Mouse (Mus musculus) intestine, embryonic 14.5 days (tissue): ENCODE measurements at regions not wholly inside any gene's neighbourhood (a gene's known extent, or its start where the extent isn't known, plus 50 kb on each side); places are given as distances from the start of the nearest gene placed in this dataset.

ENCODE experiments used
- ATAC-seq: fragments of 200-750 bp; cut with Nextera tagmentation; replicated peaks from 2 replicates; pipeline ENCODE4 v1.8.0; 2017; ENCODE audit warnings: low read depth, moderate number of reproducible peaks, moderate TSS enrichment, moderate library complexity; ENCODE audit not compliant: low FRiP score, low TSS enrichment
- DNase-seq: peaks from one replicate; pipeline ENCODE4 v3.0.0-alpha.2; 2018; ENCODE audit warnings: low spot score
- H3K27ac ChIP-seq: fragments of 300-500 bp; sonication (generic); 2 replicates; pipeline ENCODE4 v1.5.1; 2014; ENCODE audit warnings: low read depth, mild to moderate bottlenecking, control low read depth
- H3K27me3 ChIP-seq: fragments of 300-500 bp; sonication (generic); replicated peaks from 2 replicates; pipeline ENCODE4 v1.6.1; 2014; ENCODE audit warnings: low read length, control low read depth; ENCODE audit not compliant: control insufficient read depth, insufficient read depth
- H3K36me3 ChIP-seq: fragments of 300-500 bp; sonication (generic); 2 replicates; pipeline ENCODE4 v1.6.1; 2014; ENCODE audit warnings: low read length, control low read depth; ENCODE audit not compliant: control insufficient read depth, insufficient read depth
- H3K4me1 ChIP-seq: fragments of 300-500 bp; sonication (generic); replicated peaks from 2 replicates; pipeline ENCODE4 v1.6.1; 2014; ENCODE audit warnings: low read length, control low read depth, mixed read lengths; ENCODE audit not compliant: control insufficient read depth, insufficient read depth
- H3K4me2 ChIP-seq: fragments of 300-500 bp; sonication (generic); 2 replicates; pipeline ENCODE4 v1.6.1; 2014; ENCODE audit warnings: low read length
- H3K4me3 ChIP-seq: fragments of 300-500 bp; sonication (generic); 2 replicates; pipeline ENCODE4 v1.5.1; 2014; ENCODE audit warnings: low read depth, low read length, control low read depth, mixed read lengths
- H3K9ac ChIP-seq: fragments of 300-500 bp; sonication (generic); 2 replicates; pipeline ENCODE4 v1.6.1; 2014; ENCODE audit warnings: mild to moderate bottlenecking, low read length
- H3K9me3 ChIP-seq: fragments of 300-500 bp; sonication (generic); 2 replicates; pipeline ENCODE4 v1.6.1; 2016; ENCODE audit warnings: low read length, control low read depth; ENCODE audit not compliant: control insufficient read depth
- WGBS: fragments of 180-500 bp; shearing (Covaris S2); extraction: QIAGEN DNeasy Blood & Tissue Kit; methylation state at CpG from one replicate; pipeline ENCODE4 v1.1.7; 2014; 5-methylcytosine and 5-hydroxymethylcytosine counted together

DNA sequence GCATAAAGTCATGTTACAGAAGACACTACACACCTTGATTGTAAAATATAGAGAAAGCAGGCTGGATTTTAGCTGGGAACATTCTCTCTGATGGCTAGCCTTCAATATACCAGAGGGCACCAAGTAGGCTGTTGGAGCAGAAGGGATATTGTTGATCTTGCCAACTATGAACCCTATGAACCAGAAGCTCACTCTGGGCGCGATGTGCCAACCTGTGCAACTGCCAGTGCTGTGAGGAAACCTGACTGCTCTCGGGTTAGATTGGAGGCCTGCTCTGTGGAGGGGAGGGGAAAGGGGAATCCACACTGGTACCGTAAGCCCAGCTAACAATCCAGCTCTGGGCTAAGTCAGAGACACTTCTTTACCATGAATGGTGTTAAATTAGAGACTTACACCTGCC, 136.7 kb downstream of the Fam76b start:
- WGBS, result 87% methylated on average over 4 of the region's 4 CpGs
- Histone ChIP-seq H3K4me1 (no peaks in the 10 kb centered on the region), H3K9ac (no peak overlapping the region), H3K36me3 (no peaks in the 10 kb centered on the region), H3K27me3 (no peaks in the 10 kb centered on the region), H3K4me3 (no peak overlapping the region), H3K4me2 (no peak overlapping the region), H3K9me3 (no peaks in the 10 kb centered on the region), H3K27ac (no peak overlapping the region)
- ATAC-seq (no peak), DNase-seq (no peak)

DNA sequence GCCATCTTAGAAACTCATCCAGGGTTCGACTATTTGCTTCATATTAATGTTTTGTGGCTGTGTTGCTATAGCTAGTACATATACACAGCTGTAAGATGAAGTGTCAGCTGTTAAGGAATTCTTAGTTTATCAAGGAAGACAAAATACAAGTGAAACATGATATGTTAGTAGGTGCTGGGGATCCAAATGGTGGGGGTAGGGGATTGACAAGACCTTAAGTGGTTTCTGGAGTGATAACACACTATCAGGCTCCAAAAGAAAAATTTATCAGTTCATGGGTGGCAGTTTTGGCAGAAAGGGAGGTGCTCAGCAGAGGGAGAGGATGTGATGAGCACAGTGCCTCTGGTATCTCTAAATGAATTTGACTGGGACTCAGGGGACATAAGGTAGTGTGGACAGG, 138.7 kb downstream of the Fam76b start:
- no peaks in the 10 kb centered on the region for H3K36me3 ChIP-seq
- H3K9me3 ChIP-seq, result no peaks in the 10 kb centered on the region
- WGBS, result 74% methylated on average over 1 of the region's 1 CpGs
- H3K4me1 ChIP-seq, result no peaks in the 10 kb centered on the region
- H3K27me3 ChIP-seq, result no peaks in the 10 kb centered on the region
- DNase-seq (no peak), ATAC-seq (no peak)
- no peak overlapping the region for H3K9ac ChIP-seq
- H3K27ac ChIP-seq, result no peak overlapping the region
- H3K4me3 ChIP-seq, result no peak overlapping the region
- no peak overlapping the region for H3K4me2 ChIP-seq

DNA sequence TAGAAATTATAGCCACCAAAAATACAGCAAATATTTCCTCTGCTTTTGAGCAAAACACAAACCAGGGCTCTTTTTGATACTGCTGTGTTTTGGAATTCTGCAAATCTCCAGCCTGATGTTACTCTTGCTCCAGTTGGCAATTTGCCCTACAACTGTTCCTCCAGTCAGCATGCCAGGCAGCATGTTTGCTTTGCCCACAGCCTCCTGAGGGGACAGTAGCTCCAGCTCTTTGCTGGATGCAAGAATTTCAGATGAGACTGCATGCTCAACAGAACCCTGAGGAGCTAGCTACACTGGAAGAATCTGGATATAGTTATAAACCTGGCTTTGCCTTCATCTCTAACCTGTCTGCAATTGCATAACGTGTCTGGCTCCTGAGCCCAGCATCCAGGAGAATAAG, 141.7 kb downstream of the Fam76b start:
- Histone ChIP-seq H3K36me3 (no peaks in the 10 kb centered on the region), H3K9me3 (no peaks in the 10 kb centered on the region), H3K9ac (no peak overlapping the region), H3K4me1 (no peaks in the 10 kb centered on the region), H3K4me2 (no peak overlapping the region), H3K27me3 (no peaks in the 10 kb centered on the region), H3K27ac (no peak overlapping the region), H3K4me3 (no peak overlapping the region)
- WGBS, result 75% methylated on average over 1 of the region's 1 CpGs
- no peak for DNase-seq
- no peak for ATAC-seq

DNA sequence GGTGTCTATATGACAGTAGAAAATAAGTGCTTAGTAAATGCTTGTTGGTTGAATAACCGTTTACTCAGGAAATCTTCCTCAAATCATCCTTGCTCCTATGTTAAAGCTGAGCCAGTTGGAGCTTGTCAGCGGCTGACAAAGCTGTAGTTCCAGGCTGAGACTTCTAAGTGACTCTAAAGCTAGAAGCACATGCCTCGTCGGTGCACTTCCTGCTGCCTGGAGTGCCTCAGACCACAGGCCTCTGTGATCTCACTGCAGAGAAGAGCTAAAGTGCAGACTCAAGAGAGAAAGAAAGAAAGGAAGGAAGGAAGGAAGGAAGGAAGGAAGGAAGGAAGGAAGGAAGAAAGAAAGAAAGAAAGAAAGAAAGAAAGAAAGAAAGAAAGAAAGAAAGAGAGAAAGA, 146.1 kb downstream of the Fam76b start:
- no peak overlapping the region for H3K9ac ChIP-seq
- H3K4me3 ChIP-seq, result no peak overlapping the region
- WGBS, result 49% methylated on average over 4 of the region's 4 CpGs
- no peak for ATAC-seq
- H3K36me3 ChIP-seq, result no peaks in the 10 kb centered on the region
- H3K4me1 ChIP-seq, result no peaks in the 10 kb centered on the region
- H3K27me3 ChIP-seq, result no peaks in the 10 kb centered on the region
- no peak for DNase-seq
- H3K4me2 ChIP-seq, result no peak overlapping the region
- no peak overlapping the region for H3K27ac ChIP-seq
- no peaks in the 10 kb centered on the region for H3K9me3 ChIP-seq

DNA sequence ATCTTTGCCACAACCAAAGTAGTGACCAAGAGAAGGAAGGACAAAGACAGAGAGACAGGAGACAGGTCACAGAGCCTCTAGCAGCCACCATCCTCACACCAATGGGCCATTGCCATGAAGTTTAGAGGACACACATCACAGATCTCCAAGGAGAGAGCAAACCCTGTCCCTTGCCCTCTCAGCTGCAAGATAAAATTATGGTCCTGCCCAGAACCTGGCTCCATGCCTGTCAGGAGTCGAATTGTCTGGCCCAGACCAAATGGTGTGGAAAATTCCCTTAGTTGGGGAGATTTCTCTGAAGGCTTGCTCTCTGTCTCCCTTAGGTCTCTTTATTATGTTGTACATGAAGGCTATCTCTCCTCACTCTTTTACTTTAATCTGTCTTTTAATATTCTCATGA, 147.4 kb downstream of the Fam76b start:
- H3K4me2 ChIP-seq, result no peak overlapping the region
- no peak overlapping the region for H3K27ac ChIP-seq
- H3K4me3 ChIP-seq, result no peak overlapping the region
- no peaks in the 10 kb centered on the region for H3K27me3 ChIP-seq
- no peak for DNase-seq
- no peak for ATAC-seq
- no peak overlapping the region for H3K9ac ChIP-seq
- H3K9me3 ChIP-seq, result no peaks in the 10 kb centered on the region
- 68% methylated on average over 1 of the region's 1 CpGs for WGBS
- no peaks in the 10 kb centered on the region for H3K4me1 ChIP-seq
- no peaks in the 10 kb centered on the region for H3K36me3 ChIP-seq

DNA sequence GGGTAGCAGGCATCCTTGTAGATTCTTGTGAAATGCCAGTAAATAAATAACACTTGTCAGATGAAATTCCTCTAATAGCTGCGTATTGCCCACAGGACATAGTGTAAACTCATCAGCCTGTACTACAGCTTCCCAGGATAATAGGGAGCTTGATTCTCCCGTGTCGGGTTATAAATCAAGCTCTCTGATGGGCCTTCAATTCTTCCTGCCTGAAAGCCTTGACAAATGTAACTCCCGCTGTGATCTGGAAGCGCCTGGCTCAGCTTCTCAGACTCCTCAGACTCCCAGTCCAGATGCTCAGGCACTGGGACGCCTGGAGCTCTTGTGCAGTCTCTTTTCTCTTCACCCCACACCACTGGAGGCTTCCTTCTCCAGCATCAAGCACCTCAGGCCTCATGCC, 151.3 kb downstream of the Fam76b start:
- no peak overlapping the region for H3K27ac ChIP-seq
- no peak overlapping the region for H3K4me3 ChIP-seq
- ATAC-seq, result no peak
- DNase-seq, result no peak
- WGBS, result 29% methylated on average over 6 of the region's 6 CpGs
- no peaks in the 10 kb centered on the region for H3K4me1 ChIP-seq
- H3K27me3 ChIP-seq, result no peaks in the 10 kb centered on the region
- no peaks in the 10 kb centered on the region for H3K36me3 ChIP-seq
- no peak overlapping the region for H3K9ac ChIP-seq
- no peaks in the 10 kb centered on the region for H3K9me3 ChIP-seq
- no peak overlapping the region for H3K4me2 ChIP-seq

DNA sequence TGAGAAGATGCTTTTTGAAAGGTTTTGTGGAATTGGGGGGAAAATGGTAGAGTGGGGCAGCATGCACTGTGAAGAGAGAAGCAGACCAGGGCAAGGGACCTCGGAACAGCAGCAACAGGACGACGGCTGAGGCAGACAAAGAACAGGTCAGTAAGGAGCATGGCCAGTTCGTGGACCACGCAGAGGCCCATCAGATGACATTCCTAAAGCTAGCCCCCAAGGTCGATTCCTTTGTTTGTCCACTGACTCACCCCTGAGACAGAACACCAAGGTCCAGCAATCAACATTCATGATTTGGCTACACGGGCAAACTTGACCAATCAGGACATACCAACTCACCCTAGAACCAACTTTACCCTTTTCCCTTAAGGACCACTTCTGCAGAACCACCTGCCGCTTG, 160.0 kb downstream of the Fam76b start:
- Histone ChIP-seq H3K4me3 (no peak overlapping the region), H3K4me2 (no peak overlapping the region), H3K9ac (no peak overlapping the region), H3K9me3 (no peaks in the 10 kb centered on the region), H3K27ac (no peak overlapping the region), H3K4me1 (peaks cover 5% of the 10 kb centered on the region; the same call in 1 of the 2 replicates), H3K36me3 (no peaks in the 10 kb centered on the region), H3K27me3 (no peaks in the 10 kb centered on the region)
- ATAC-seq (no peak), DNase-seq (no peak)
- 93% methylated on average over 8 of the region's 8 CpGs for WGBS

DNA sequence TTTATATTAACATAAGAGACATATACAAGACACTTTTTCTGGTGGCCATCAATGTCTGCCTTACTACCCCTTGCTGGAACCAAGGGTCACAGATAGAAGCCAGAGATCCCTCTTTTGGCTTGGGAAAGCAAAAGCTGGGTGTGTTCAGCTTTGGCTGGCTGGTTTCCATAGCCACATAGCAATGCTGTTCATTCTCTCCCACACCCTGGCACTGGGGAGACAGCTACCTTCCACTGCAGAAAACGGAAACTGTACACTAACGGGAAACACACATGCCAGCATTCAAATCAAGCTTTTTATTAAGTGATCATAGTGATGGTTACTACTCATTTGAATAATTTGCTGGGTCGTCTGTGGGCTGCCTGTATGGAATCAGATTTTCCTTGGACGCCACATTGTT, 161.4 kb downstream of the Fam76b start:
- 45% methylated on average over 4 of the region's 4 CpGs for WGBS
- Histone ChIP-seq H3K4me1 (peaks cover 5% of the 10 kb centered on the region; the same call in 1 of the 2 replicates), H3K27me3 (no peaks in the 10 kb centered on the region), H3K9me3 (no peaks in the 10 kb centered on the region), H3K9ac (no peak overlapping the region), H3K4me2 (no peak overlapping the region), H3K4me3 (no peak overlapping the region), H3K27ac (no peak overlapping the region), H3K36me3 (no peaks in the 10 kb centered on the region)
- ATAC-seq, result no peak
- no peak for DNase-seq

DNA sequence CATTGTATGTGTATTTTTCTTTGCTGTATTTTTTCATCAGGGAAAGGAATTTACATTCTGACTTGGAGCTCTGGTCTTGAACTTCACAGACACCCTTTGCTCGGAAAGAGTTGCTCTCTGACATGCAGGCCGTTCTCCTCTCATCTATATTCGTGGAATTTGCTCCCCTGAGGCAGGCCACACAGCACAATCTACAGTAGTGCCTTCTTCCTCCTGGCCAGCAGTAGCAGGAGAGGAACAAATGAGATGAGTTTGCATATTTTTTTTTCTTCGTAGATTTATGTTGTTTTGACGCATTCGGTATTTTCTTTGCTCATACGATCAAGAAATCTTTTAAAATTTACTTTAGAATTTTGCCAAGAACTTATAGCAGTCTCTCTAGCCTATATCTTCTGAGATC, 163.4 kb downstream of the Fam76b start:
- Histone ChIP-seq H3K27me3 (no peaks in the 10 kb centered on the region), H3K9me3 (no peaks in the 10 kb centered on the region), H3K4me3 (no peak overlapping the region), H3K36me3 (no peaks in the 10 kb centered on the region), H3K4me1 (peaks cover 5% of the 10 kb centered on the region; the same call in 1 of the 2 replicates), H3K9ac (no peak overlapping the region), H3K4me2 (no peak overlapping the region), H3K27ac (no peak overlapping the region)
- ATAC-seq (no peak), DNase-seq (no peak)
- 60% methylated on average over 7 of the region's 7 CpGs for WGBS
